Mouse (Mus musculus): ENCODE measurements at regions not wholly inside any gene's neighbourhood (a gene's known extent, or its start where the extent isn't known, plus 50 kb on each side); places are given as distances from the start of the nearest gene placed in this dataset.

DNA sequence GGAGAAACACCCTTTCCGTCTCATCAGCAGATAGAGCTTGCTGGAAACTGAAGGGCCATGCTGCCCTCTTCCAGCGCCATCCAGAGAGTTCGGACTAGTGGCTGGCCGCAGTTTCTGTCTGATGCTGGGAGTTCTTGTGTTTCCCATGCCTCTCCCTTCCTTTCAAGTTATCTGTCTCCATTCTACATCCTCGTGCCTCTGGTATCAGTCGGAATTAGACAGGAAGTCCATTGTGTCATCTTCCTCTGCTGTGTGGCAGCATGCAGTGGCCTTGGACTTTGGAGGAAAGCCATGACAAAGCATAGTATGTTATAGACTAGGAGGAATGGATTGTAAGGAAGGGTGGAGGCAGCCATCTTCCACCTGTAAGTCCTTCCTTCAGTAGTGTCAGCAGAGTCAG lies 201.4 kb downstream of the Tex29 start:
- WGBS, result 56% methylated on average over 6 of the region's 6 CpGs
- H3K27me3 ChIP-seq (replicated peaks), result peaks cover 35% of the 10 kb centered on the region
- no peaks in the 10 kb centered on the region for H3K36me3 ChIP-seq
- no peak overlapping the region for H3K27ac ChIP-seq
- ATAC-seq (ENCODE audit: low FRiP score, low read depth), result no peak
- H3K9ac ChIP-seq, result no peak overlapping the region
- H3K4me1 ChIP-seq, result no peaks in the 10 kb centered on the region
- no peaks in the 10 kb centered on the region for H3K9me3 ChIP-seq
- no peak overlapping the region for H3K4me3 ChIP-seq
- no peak overlapping the region for H3K4me2 ChIP-seq (replicated peaks)

DNA sequence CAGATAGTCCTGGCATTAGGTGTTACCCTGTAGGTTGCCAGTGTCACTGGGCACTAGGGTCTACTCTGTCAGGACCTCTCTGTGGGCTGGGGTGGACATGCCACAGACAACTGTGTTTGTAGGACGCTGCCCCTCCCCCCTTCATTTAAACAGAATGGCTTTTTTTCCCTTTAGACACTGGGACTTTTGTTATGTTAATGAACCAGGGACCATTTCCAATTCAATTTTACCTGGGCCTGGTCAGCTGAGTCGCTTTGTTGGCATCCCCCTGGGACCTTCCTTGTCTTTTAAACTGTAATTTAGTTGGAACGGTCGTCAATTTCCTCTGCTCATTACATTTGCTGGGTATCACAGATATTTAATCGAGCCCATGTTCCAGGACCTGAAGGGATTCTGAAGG lies 210.6 kb downstream of the Tex29 start:
- Histone ChIP-seq H3K27ac (no peak overlapping the region), H3K4me3 (no peak overlapping the region), H3K9ac (no peak overlapping the region), H3K27me3 (replicated peaks) (peaks cover 13% of the 10 kb centered on the region), H3K36me3 (no peaks in the 10 kb centered on the region), H3K4me2 (replicated peaks) (no peak overlapping the region; the same call in 1 of the 2 replicates), H3K4me1 (peaks cover 16% of the 10 kb centered on the region), H3K9me3 (no peaks in the 10 kb centered on the region)
- WGBS, result 15% methylated on average over 5 of the region's 5 CpGs
- ATAC-seq (ENCODE audit: low FRiP score, low read depth), result peak; percentile 25; the same call in 1 of the 2 replicates

DNA sequence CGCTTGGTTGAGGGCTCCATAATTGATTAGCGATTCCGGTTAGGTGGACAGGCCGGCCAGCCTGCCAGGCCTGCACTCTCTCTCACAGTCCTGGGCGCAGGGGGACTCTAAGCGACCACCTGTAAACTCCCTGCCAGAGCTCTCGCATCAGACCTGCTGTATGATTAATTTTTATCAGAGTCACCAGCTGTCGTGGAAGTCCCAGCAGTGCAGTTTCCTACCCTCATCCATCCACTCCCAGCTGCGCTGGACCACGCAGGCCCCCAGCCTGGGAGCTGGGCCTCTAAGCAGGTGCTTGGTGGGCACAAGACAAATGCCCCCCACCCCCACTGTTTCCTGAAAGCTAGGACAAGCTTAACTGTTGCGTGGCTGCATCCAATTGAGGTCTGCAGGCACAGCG lies 211.1 kb downstream of the Tex29 start:
- Histone ChIP-seq H3K4me1 (peaks cover 16% of the 10 kb centered on the region), H3K4me2 (replicated peaks) (no peak overlapping the region), H3K9me3 (no peaks in the 10 kb centered on the region), H3K9ac (no peak overlapping the region), H3K4me3 (no peak overlapping the region), H3K36me3 (no peaks in the 10 kb centered on the region), H3K27ac (no peak overlapping the region), H3K27me3 (replicated peaks) (peaks cover 15% of the 10 kb centered on the region)
- WGBS, result 21% methylated on average over 12 of the region's 12 CpGs
- ATAC-seq (ENCODE audit: low FRiP score, low read depth), result peak; percentile 83

DNA sequence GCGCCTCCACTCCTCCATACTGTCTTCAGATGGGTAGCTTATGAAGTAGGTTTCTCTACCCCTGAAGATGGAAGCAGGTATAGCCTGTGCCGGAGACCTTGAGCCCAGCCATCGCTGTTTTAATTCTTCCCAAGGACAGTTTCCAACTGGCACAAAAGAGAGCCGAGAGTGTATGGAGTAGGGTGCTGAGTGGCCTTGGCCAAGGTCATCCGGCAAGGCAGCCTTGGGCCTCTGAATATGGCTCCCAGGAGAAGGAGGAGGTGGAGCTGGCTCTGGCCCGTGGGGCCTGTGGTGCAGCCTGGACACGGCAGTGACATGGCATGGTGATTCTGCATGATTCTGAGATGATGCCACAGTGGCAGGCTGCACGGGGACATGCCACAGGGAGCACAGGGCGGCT lies 215.7 kb downstream of the Tex29 start:
- 92% methylated on average over 9 of the region's 9 CpGs for WGBS
- no peak overlapping the region for H3K9ac ChIP-seq
- no peak for ATAC-seq (ENCODE audit: low FRiP score, low read depth)
- H3K4me3 ChIP-seq, result no peak overlapping the region
- peaks cover 10% of the 10 kb centered on the region for H3K4me1 ChIP-seq
- peaks cover 19% of the 10 kb centered on the region for H3K27me3 ChIP-seq (replicated peaks)
- H3K27ac ChIP-seq, result no peak overlapping the region
- H3K9me3 ChIP-seq, result no peaks in the 10 kb centered on the region
- H3K36me3 ChIP-seq, result no peaks in the 10 kb centered on the region
- H3K4me2 ChIP-seq (replicated peaks), result no peak overlapping the region

DNA sequence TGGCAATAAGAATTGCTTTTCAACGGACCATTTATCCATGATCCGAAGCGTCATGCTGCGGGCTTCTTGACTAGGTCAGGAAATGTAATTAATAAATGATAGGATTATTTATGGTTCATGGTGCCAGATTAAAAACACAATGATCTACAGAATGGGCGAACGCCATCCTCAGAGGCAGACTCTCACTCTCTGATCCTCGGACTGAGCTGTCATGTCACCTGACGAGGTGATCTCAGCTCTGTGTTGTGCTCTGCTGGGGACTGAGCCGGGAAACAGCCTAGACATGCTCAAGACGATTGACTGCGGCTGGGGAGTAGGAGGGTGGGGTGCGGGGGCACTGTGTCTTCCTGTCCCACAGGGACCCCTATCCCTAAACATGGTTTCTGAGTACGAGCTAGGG lies 217.4 kb upstream of the A230072I06Rik start:
- Histone ChIP-seq H3K4me2 (replicated peaks) (no peak overlapping the region), H3K4me3 (no peak overlapping the region), H3K9ac (no peak overlapping the region), H3K36me3 (no peaks in the 10 kb centered on the region), H3K4me1 (no peaks in the 10 kb centered on the region), H3K27ac (no peak overlapping the region), H3K27me3 (replicated peaks) (peaks cover 20% of the 10 kb centered on the region), H3K9me3 (no peaks in the 10 kb centered on the region)
- WGBS, result 48% methylated on average over 13 of the region's 13 CpGs
- ATAC-seq (ENCODE audit: low FRiP score, low read depth), result no peak

DNA sequence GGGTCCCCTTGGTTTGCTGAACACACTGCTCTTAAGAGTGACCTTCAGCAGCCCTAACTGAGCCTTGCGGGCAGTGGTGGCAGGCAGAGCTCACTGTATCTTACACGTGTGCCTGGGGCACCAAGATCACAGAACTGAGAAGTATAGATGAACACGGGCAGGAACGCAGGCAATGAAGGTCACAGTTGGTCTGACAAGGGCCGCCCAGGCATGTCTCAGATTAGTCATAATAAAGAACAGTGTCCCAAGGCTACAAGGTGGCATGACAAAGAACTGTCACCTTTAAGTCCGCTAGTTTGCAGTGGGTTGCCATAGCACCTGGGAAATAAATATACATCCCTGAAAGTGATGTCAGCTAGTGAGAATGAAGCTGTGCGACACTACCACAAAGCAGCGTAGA lies 215.9 kb upstream of the A230072I06Rik start:
- H3K27ac ChIP-seq, result no peak overlapping the region
- WGBS, result 80% methylated on average over 8 of the region's 8 CpGs
- H3K27me3 ChIP-seq (replicated peaks), result peaks cover 21% of the 10 kb centered on the region
- H3K36me3 ChIP-seq, result no peaks in the 10 kb centered on the region
- H3K4me3 ChIP-seq, result no peak overlapping the region
- H3K9me3 ChIP-seq, result no peaks in the 10 kb centered on the region
- no peaks in the 10 kb centered on the region for H3K4me1 ChIP-seq
- H3K4me2 ChIP-seq (replicated peaks), result no peak overlapping the region
- H3K9ac ChIP-seq, result no peak overlapping the region
- ATAC-seq (ENCODE audit: low FRiP score, low read depth), result no peak

DNA sequence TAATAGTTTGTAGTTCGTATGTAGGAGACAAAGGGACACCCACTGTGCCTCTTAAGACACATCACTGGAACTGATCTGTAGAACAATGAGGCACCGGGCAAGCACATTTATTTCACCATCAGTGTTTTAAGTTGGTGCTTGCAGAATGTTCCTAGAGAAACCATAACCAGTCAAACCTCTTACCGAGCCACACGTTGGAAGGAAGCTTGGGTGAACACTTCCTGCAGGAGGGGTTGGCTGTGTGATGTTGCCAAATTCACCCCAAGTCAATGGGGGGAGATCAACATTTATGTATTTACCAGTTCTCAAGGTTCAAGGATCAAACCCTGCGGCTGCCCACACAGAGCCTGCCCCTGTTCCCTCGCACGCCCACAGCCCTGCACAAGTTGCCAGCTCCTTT lies 214.0 kb upstream of the A230072I06Rik start:
- H3K4me3 ChIP-seq, result no peak overlapping the region
- no peaks in the 10 kb centered on the region for H3K4me1 ChIP-seq
- no peak overlapping the region for H3K4me2 ChIP-seq (replicated peaks)
- WGBS, result 83% methylated on average over 7 of the region's 7 CpGs
- H3K36me3 ChIP-seq, result no peaks in the 10 kb centered on the region
- no peaks in the 10 kb centered on the region for H3K9me3 ChIP-seq
- ATAC-seq (ENCODE audit: low FRiP score, low read depth), result no peak
- H3K27ac ChIP-seq, result no peak overlapping the region
- peaks cover 24% of the 10 kb centered on the region for H3K27me3 ChIP-seq (replicated peaks)
- no peak overlapping the region for H3K9ac ChIP-seq

DNA sequence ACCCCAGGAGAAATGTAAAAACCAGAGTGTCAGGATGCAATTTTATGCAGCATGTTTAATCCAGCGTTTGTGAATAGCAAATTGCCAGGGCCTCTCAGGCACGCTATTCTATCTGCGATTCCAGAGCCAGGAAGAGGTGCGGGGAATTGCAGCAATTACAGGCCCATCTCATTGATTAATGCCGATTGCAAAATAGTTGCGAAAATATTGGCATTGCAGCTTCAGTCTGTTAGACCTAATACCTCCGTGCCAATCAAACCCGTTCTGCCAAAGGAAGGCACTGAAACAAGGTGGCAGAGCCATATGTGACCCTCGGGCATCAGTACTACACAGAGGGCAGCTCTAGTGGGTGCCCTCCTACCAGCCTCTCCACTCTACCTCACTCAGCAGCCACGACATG lies 212.2 kb upstream of the A230072I06Rik start:
- Histone ChIP-seq H3K4me1 (no peaks in the 10 kb centered on the region), H3K4me3 (no peak overlapping the region), H3K36me3 (no peaks in the 10 kb centered on the region), H3K9ac (no peak overlapping the region), H3K27me3 (replicated peaks) (peaks cover 16% of the 10 kb centered on the region), H3K4me2 (replicated peaks) (no peak overlapping the region), H3K27ac (no peak overlapping the region), H3K9me3 (no peaks in the 10 kb centered on the region)
- 86% methylated on average over 10 of the region's 10 CpGs for WGBS
- ATAC-seq (ENCODE audit: low FRiP score, low read depth), result no peak

DNA sequence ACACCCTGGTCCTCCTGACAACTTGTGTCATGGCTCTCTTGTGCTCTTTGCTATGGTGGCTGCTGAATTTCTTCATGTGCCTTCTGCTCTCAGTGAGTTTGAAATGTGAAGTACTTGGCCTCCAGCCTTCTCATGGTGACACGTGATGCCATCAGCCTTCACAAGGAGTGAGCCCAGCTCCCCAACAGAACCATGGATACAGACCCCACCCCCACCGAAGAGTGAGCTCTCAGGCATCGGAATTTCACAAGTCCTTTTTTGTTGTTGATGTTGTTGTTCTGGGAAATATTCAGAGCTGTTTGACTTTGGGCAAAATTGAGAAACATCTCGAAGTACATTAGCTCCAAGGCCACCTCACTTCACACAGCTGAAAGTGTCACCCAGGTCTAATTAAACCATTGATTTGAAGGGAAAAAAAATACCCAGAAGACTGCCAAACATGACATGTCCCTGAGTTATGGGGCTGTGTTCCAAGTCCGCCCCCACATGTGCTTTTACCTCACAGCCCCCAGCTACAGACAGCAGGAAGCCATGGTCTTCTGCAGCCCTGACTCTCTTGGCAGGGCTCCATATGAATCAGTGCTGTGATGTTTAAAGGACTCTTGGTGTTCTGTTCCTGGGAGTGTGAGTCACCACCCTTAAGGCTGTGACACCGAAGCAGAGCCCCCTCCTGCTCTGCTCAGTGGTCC lies 205.2 kb upstream of the A230072I06Rik start:
- Histone ChIP-seq H3K9me3 (no peaks in the 10 kb centered on the region), H3K27ac (no peak overlapping the region), H3K4me3 (no peak overlapping the region), H3K4me1 (no peaks in the 10 kb centered on the region), H3K4me2 (replicated peaks) (no peak overlapping the region), H3K36me3 (no peaks in the 10 kb centered on the region), H3K27me3 (replicated peaks) (peaks cover 12% of the 10 kb centered on the region), H3K9ac (no peak overlapping the region)
- WGBS, result 75% methylated on average over 6 of the region's 6 CpGs
- ATAC-seq (ENCODE audit: low FRiP score, low read depth), result no peak

DNA sequence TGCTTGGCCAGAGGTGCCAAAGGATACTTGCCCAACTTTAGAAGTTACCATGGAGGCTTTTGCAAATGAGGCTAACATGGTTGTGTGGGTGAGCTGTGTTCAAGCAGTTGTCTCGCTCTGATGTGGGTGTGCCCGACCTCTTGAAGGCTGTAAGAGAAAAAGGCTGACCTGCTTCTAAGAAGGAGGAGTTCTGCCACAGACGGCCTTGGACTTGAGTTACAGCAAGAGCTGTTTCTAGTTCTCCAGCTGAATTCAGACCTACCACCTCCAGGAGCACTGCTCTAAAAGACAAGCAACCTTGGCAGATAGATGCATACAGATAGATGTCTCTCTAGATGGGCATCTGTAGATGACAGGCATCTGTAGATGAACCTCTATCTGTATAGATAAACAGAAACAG lies 202.7 kb upstream of the A230072I06Rik start:
- no peak overlapping the region for H3K27ac ChIP-seq
- H3K4me2 ChIP-seq (replicated peaks), result no peak overlapping the region
- H3K4me3 ChIP-seq, result no peak overlapping the region
- H3K9me3 ChIP-seq, result no peaks in the 10 kb centered on the region
- no peaks in the 10 kb centered on the region for H3K36me3 ChIP-seq
- H3K27me3 ChIP-seq (replicated peaks), result peaks cover 7% of the 10 kb centered on the region; the same call in 1 of the 2 replicates
- no peak for ATAC-seq (ENCODE audit: low FRiP score, low read depth)
- H3K9ac ChIP-seq, result no peak overlapping the region
- H3K4me1 ChIP-seq, result no peaks in the 10 kb centered on the region
- WGBS, result 88% methylated on average over 3 of the region's 3 CpGs

DNA sequence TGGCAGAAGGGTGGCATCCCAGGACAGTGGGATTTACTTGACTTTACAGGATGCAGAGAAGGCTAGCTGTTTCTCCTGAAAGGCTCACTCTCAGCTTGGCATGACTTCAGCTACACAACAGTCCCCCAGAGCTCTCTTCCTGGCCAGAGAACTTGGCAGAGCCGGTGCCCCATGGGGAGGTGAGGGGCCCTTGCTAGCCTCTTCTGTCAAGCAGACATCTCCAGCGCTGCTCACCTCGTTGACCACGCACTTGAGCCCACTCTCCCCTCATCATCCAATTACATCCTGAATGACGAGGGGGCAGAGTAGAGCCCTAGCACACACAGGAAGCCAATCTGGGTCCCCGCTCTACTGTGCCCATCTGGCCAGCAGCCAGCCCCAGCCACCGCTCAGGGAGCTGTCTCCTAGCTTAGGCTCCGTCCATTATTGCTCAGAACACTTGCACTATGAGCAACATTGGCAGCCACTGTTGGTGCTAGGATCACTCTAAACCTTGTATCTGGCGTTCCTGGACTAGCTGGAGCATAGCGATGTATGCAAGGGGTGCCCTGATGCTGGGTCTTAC lies 201.7 kb upstream of the A230072I06Rik start:
- Histone ChIP-seq H3K9me3 (no peaks in the 10 kb centered on the region), H3K27ac (no peak overlapping the region), H3K9ac (no peak overlapping the region), H3K4me2 (replicated peaks) (no peak overlapping the region), H3K36me3 (no peaks in the 10 kb centered on the region), H3K4me1 (no peaks in the 10 kb centered on the region), H3K4me3 (no peak overlapping the region), H3K27me3 (replicated peaks) (peaks cover 7% of the 10 kb centered on the region; the same call in 1 of the 2 replicates)
- 84% methylated on average over 10 of the region's 10 CpGs for WGBS
- no peak for ATAC-seq (ENCODE audit: low FRiP score, low read depth)

DNA sequence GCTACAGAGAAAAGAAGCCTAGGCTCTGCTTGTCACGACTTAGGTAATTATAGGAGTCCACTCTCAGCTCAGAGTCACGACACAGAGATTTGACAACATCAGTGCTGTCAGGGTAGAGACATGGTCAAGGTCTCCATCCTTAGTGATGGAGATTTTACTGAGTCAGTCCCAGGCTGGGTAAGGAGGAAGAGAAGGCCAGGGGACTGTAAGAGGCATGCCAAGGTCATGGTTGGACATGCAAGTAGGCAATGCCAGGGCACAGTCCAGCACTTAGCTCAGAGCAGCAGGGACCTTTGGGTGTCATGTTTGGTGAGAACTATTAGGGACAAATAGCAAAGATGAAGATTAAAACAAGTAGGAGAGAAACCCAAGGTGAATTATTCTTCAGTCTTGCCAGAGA lies 200.7 kb upstream of the A230072I06Rik start:
- Histone ChIP-seq H3K36me3 (no peaks in the 10 kb centered on the region), H3K4me3 (no peak overlapping the region), H3K4me2 (replicated peaks) (no peak overlapping the region), H3K27ac (no peak overlapping the region), H3K9ac (no peak overlapping the region), H3K9me3 (no peaks in the 10 kb centered on the region), H3K4me1 (no peaks in the 10 kb centered on the region), H3K27me3 (replicated peaks) (peaks cover 7% of the 10 kb centered on the region; the same call in 1 of the 2 replicates)
- 85% methylated on average over 2 of the region's 2 CpGs for WGBS
- no peak for ATAC-seq (ENCODE audit: low FRiP score, low read depth)

All from neural tube, embryonic 12.5 days (tissue).